Mouse (Mus musculus): ENCODE measurements at regions not wholly inside any gene's neighbourhood (a gene's known extent, or its start where the extent isn't known, plus 50 kb on each side); places are given as distances from the start of the nearest gene placed in this dataset.

- no peak for DNase-seq (ENCODE audit: extremely low read depth)
- Histone ChIP-seq H3K27ac (ENCODE audit: insufficient read depth, low read depth) (no peak overlapping the region), H3K4me3 (replicated peaks in 1 of 3; ENCODE audit: low read depth in 2 of 3, low read length in 2 of 3, poor library complexity in 1 of 3) (no peak overlapping the region), H3K9ac (ENCODE audit: insufficient read depth, low read depth) (no peak overlapping the region), H3K36me3 (replicated peaks in 1 of 2; ENCODE audit: control insufficient read depth in 1 of 2, insufficient read depth in 1 of 2, low read length in 1 of 2) (no peaks in the 10 kb centered on the region), H3K4me2 (ENCODE audit: insufficient read depth, low read depth, poor library complexity, severe bottlenecking) (no peak overlapping the region), H3K79me2 (replicated peaks; ENCODE audit: control insufficient read depth, extremely low read depth, insufficient read depth, poor library complexity, severe bottlenecking) (no peaks in the 10 kb centered on the region), H3K9me3 (replicated peaks; ENCODE audit: low read length) (no peaks in the 10 kb centered on the region), H3K27me3 (replicated peaks) (no peaks in the 10 kb centered on the region), H3K4me1 (ENCODE audit: control insufficient read depth in 1 of 2, insufficient read depth in 2 of 2) (peaks cover 0 to 4% of the 10 kb centered on the region in 2 experiments; a peak in 1 of 4 replicates)
- dilution Hi-C loops (cut with MboI; ENCODE audit: extremely low pct_ligation_motif_present, extremely low pct_unique_long_range_greater_than_20kb, low sequenced_read_pairs) (no loop called here), in situ Hi-C loops (cut with MboI; ENCODE audit: low pct_ligation_motif_present, low pct_unique_long_range_greater_than_20kb, low sequenced_read_pairs) (no loop called here)
- no peak for TF ChIP-seq CTCF (conservative IDR thresholded peaks at IDR 0.05 in 1 of 2, IDR thresholded peaks at IDR 0.05 in 1 of 2; ENCODE audit: low read depth in 2 of 2, low read length in 2 of 2)
Measured at GRCm38 (mm10) chr15:60315210-60315609, 298.8 kb upstream of the 4933412E24Rik start.

DNA sequence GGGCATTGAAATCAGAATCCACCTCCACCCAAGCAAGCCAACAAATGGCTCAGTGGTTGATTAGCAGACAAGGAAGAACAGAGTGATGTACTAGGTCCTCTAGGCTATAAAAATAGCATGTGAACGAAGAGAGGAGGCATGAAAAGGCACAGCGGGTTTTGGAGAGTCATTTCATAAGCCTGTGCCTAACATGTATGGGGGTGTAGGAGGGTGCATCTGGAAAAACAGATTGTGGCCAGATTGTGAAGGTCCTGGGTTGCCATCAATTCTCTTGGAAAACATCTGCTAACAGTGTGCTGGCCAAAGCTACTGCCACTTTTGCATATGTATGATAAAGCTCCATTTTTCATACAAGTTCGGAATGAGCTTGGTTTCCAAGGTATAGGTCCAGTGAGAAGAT is 293.5 kb upstream of the 4933412E24Rik start:
- Histone ChIP-seq H3K9ac (ENCODE audit: insufficient read depth, low read depth) (no peak overlapping the region), H3K4me2 (ENCODE audit: insufficient read depth, low read depth, poor library complexity, severe bottlenecking) (no peak overlapping the region), H3K79me2 (replicated peaks; ENCODE audit: control insufficient read depth, extremely low read depth, insufficient read depth, poor library complexity, severe bottlenecking) (no peaks in the 10 kb centered on the region), H3K36me3 (replicated peaks in 1 of 2; ENCODE audit: control insufficient read depth in 1 of 2, insufficient read depth in 1 of 2, low read length in 1 of 2) (no peaks in the 10 kb centered on the region), H3K27me3 (replicated peaks) (no peaks in the 10 kb centered on the region), H3K27ac (ENCODE audit: insufficient read depth, low read depth) (no peak overlapping the region), H3K4me1 (ENCODE audit: control insufficient read depth in 1 of 2, insufficient read depth in 2 of 2) (no peaks in the 10 kb centered on the region), H3K9me3 (replicated peaks; ENCODE audit: low read length) (no peaks in the 10 kb centered on the region), H3K4me3 (replicated peaks in 1 of 3; ENCODE audit: low read depth in 2 of 3, low read length in 2 of 3, poor library complexity in 1 of 3) (no peak overlapping the region)
- TF ChIP-seq MXI1 (IDR thresholded peaks at IDR 0.05; ENCODE audit: low read depth, low read length), result no peak
- TF ChIP-seq ZC3H11A (IDR thresholded peaks at IDR 0.05; ENCODE audit: low read depth, low read length), result no peak
- TF ChIP-seq POLR2AphosphoS2 (IDR thresholded peaks at IDR 0.05; ENCODE audit: low read depth, low read length), result no peak
- TF ChIP-seq ELF1 (IDR thresholded peaks at IDR 0.05; ENCODE audit: low read depth, low read length), result no peak
- no peak for TF ChIP-seq MYC (IDR thresholded peaks at IDR 0.05; ENCODE audit: low read depth, low read length)
- TF ChIP-seq USF1 (IDR thresholded peaks at IDR 0.05; ENCODE audit: low read depth, low read length), result no peak
- no peak for TF ChIP-seq HCFC1 (IDR thresholded peaks at IDR 0.05; ENCODE audit: low read depth, low read length)
- no peak for TF ChIP-seq MAX (IDR thresholded peaks at IDR 0.05; ENCODE audit: low read length)
- TF ChIP-seq E2F4 (IDR thresholded peaks at IDR 0.05; ENCODE audit: insufficient replicate concordance, low read depth, low read length), result no peak
- TF ChIP-seq TBP (conservative IDR thresholded peaks at IDR 0.05; ENCODE audit: low read depth, low read length), result no peak
- TF ChIP-seq ZKSCAN1 (IDR thresholded peaks at IDR 0.05; ENCODE audit: borderline replicate concordance, low read depth, low read length), result no peak
- no peak for TF ChIP-seq IRF4 (IDR thresholded peaks at IDR 0.05; ENCODE audit: low read depth, low read length)
- TF ChIP-seq RCOR1 (conservative IDR thresholded peaks at IDR 0.05; ENCODE audit: low read depth, low read length), result no peak
- TF ChIP-seq EP300 (IDR thresholded peaks at IDR 0.05; ENCODE audit: low read length), result no peak
- no peak for TF ChIP-seq MEF2A (IDR thresholded peaks at IDR 0.05; ENCODE audit: borderline replicate concordance, low read depth, low read length)
- no peak for TF ChIP-seq ZMIZ1 (IDR thresholded peaks at IDR 0.05; ENCODE audit: low read depth, low read length)
- TF ChIP-seq CTCF (conservative IDR thresholded peaks at IDR 0.05 in 1 of 2, IDR thresholded peaks at IDR 0.05 in 1 of 2; ENCODE audit: low read depth in 2 of 2, low read length in 2 of 2), result no peak
- dilution Hi-C loops (cut with MboI; ENCODE audit: extremely low pct_ligation_motif_present, extremely low pct_unique_long_range_greater_than_20kb, low sequenced_read_pairs), result no loop called here
- in situ Hi-C loops (cut with MboI; ENCODE audit: low pct_ligation_motif_present, low pct_unique_long_range_greater_than_20kb, low sequenced_read_pairs), result no loop called here
- no peak for DNase-seq (ENCODE audit: extremely low read depth)
